Mouse (Mus musculus) forebrain, embryonic 16.5 days (tissue): ENCODE results near the gene Gdnf. TPM values are rescaled to one million over a fixed set of nuclear protein-coding genes. Genes with fewer than 3 reads are reported as not detected.

Source experiments
- ATAC-seq: fragments of 200-750 bp; cut with Nextera tagmentation; 2 replicates; pipeline ENCODE4 v1.8.0; 2017; ENCODE audit warnings: mild to moderate bottlenecking, moderate library complexity
- H3K27ac ChIP-seq: fragments of 300-500 bp; sonication (generic); 2 replicates; pipeline ENCODE4 v1.5.1; 2014; ENCODE audit warnings: low read length, control low read depth
- H3K27me3 ChIP-seq: fragments of 300-500 bp; sonication (generic); replicated peaks from 2 replicates; pipeline ENCODE4 v1.6.1; 2014; ENCODE audit warnings: low read length; ENCODE audit not compliant: control insufficient read depth, insufficient read depth
- H3K36me3 ChIP-seq: fragments of 300-500 bp; sonication (generic); 2 replicates; pipeline ENCODE4 v1.6.1; 2014; ENCODE audit not compliant: control insufficient read depth, insufficient read depth
- H3K4me1 ChIP-seq: fragments of 300-500 bp; sonication (generic); replicated peaks from 2 replicates; pipeline ENCODE4 v1.6.1; 2014; ENCODE audit warnings: low read length; ENCODE audit not compliant: control insufficient read depth, insufficient read depth
- H3K4me2 ChIP-seq: fragments of 300-500 bp; sonication (generic); 2 replicates; pipeline ENCODE4 v1.6.1; 2014; ENCODE audit warnings: mild to moderate bottlenecking, low read length, control low read depth
- H3K4me3 ChIP-seq: fragments of 300-500 bp; sonication (generic); replicated peaks from 2 replicates; pipeline ENCODE4 v1.5.1; 2014; ENCODE audit warnings: mild to moderate bottlenecking, low read length, control low read depth
- H3K9ac ChIP-seq: fragments of 300-500 bp; sonication (generic); replicated peaks from 2 replicates; pipeline ENCODE4 v1.6.1; 2014; ENCODE audit warnings: low read depth, low read length, control low read depth
- H3K9me3 ChIP-seq: fragments of 300-500 bp; sonication (generic); 2 replicates; pipeline ENCODE4 v1.6.1; 2016; ENCODE audit warnings: low read length; ENCODE audit not compliant: control insufficient read depth
- WGBS: fragments of 180-500 bp; shearing (Covaris S2); extraction: QIAGEN DNeasy Blood & Tissue Kit; methylation state at CpG from one replicate; pipeline ENCODE4 v1.1.7; 2014; 5-methylcytosine and 5-hydroxymethylcytosine counted together
- polyA plus RNA-seq: library from polyadenylated mRNA; unstranded; fragments of >200 nt; fragmentation: Nextera tagmentation; extraction: Ambion mirVana; gene quantifications from 2 replicates; pipeline ENCODE4 v1.2.1, GENCODE M21; 2015

The Gdnf gene
- polyA plus RNA-seq, 1 experiment from 2014 or later: 0.18 TPM

- Histone ChIP-seq H3K9me3 (no peaks in the 10 kb centered on the region), H3K4me3 (no peak overlapping the region), H3K36me3 (0 out of 2 replicates have a peak, but pooled peaks cover under 1% of the 10 kb centered on the region), H3K27me3 (no peaks in the 10 kb centered on the region), H3K4me2 (no peak overlapping the region), H3K4me1 (no peaks in the 10 kb centered on the region), H3K27ac (no peak overlapping the region), H3K9ac (no peak overlapping the region)
- WGBS: 58% methylated on average over 22 of the region's 22 CpGs
- no peak for ATAC-seq
Observed at GRCm38 (mm10) chr15:7877560-7878467, 67.2 kb downstream of the Gdnf start.

GRCm38 (mm10) chr15:7878861-7879260 is 68.2 kb downstream of the Gdnf start:
- H3K4me3 ChIP-seq: no peak overlapping the region
- WGBS: 89% methylated on average over 10 of the region's 10 CpGs
- no peak for ATAC-seq
- H3K4me1 ChIP-seq: no peaks in the 10 kb centered on the region
- H3K4me2 ChIP-seq: no peak overlapping the region
- H3K9me3 ChIP-seq: no peaks in the 10 kb centered on the region
- H3K36me3 ChIP-seq: peaks cover 3% of the 10 kb centered on the region; the same call in 1 of the 2 replicates
- no peaks in the 10 kb centered on the region for H3K27me3 ChIP-seq
- H3K27ac ChIP-seq: no peak overlapping the region
- no peak overlapping the region for H3K9ac ChIP-seq

- Histone ChIP-seq H3K36me3 (peaks cover 5% of the 10 kb centered on the region), H3K27ac (no peak overlapping the region), H3K9ac (no peak overlapping the region), H3K4me3 (no peak overlapping the region), H3K4me1 (no peaks in the 10 kb centered on the region), H3K4me2 (no peak overlapping the region), H3K9me3 (no peaks in the 10 kb centered on the region), H3K27me3 (no peaks in the 10 kb centered on the region)
- no peak for ATAC-seq
- WGBS: 70% methylated on average over 7 of the region's 7 CpGs
Observed at GRCm38 (mm10) chr15:7879956-7880355, 69.3 kb downstream of the Gdnf start.

- Histone ChIP-seq H3K9ac (no peak overlapping the region), H3K27ac (no peak overlapping the region), H3K27me3 (no peaks in the 10 kb centered on the region), H3K4me2 (no peak overlapping the region), H3K36me3 (peaks cover 5% of the 10 kb centered on the region), H3K4me3 (no peak overlapping the region), H3K9me3 (no peaks in the 10 kb centered on the region), H3K4me1 (no peaks in the 10 kb centered on the region)
- WGBS: 95% methylated on average over 11 of the region's 11 CpGs
- no peak for ATAC-seq
Observed at GRCm38 (mm10) chr15:7884181-7884580, 73.5 kb downstream of the Gdnf start.

GRCm38 (mm10) chr15:7885106-7885505 is 74.5 kb downstream of the Gdnf start:
- Histone ChIP-seq H3K27me3 (no peaks in the 10 kb centered on the region), H3K9ac (no peak overlapping the region), H3K4me3 (no peak overlapping the region), H3K27ac (no peak overlapping the region), H3K4me2 (no peak overlapping the region), H3K4me1 (no peaks in the 10 kb centered on the region), H3K36me3 (peaks cover 5% of the 10 kb centered on the region), H3K9me3 (no peaks in the 10 kb centered on the region)
- ATAC-seq: no peak
- WGBS: 70% methylated on average over 10 of the region's 10 CpGs

GRCm38 (mm10) chr15:7886591-7886990 is 75.9 kb downstream of the Gdnf start:
- no peaks in the 10 kb centered on the region for H3K4me1 ChIP-seq
- H3K27ac ChIP-seq: no peak overlapping the region
- H3K36me3 ChIP-seq: peaks cover 5% of the 10 kb centered on the region
- ATAC-seq: no peak
- 91% methylated on average over 8 of the region's 8 CpGs for WGBS
- no peaks in the 10 kb centered on the region for H3K9me3 ChIP-seq
- no peak overlapping the region for H3K4me3 ChIP-seq
- H3K9ac ChIP-seq: no peak overlapping the region
- no peaks in the 10 kb centered on the region for H3K27me3 ChIP-seq
- no peak overlapping the region for H3K4me2 ChIP-seq
